ENCODE assay signal across 8 mouse cellular contexts in genomic region chr8:94601607-94602385, GRCm38 (mm10). TPM values are rescaled to one million over a fixed set of nuclear protein-coding genes. Genes with fewer than 3 reads are reported as not detected.
DNase-seq lines count a peak whose midpoint lies in the region; ATAC-seq lines count a peak whose summit lies in the region.

TSS of gene Rspry1 (plus strand) at chr8:94601937.
TSS of gene Fam192a (minus strand) at chr8:94601997.

- no peaks in the 10 kb centered on the region for H3K36me3 ChIP-seq in heart, embryonic 10.5 days
- no peaks in the 10 kb centered on the region for H3K36me3 ChIP-seq in kidney, embryonic 15.5 days

- no peaks in the 10 kb centered on the region for H3K27me3 ChIP-seq in heart, embryonic 10.5 days (ENCODE audit: insufficient read depth, poor library complexity, severe bottlenecking)
- H3K27me3 ChIP-seq in kidney, embryonic 15.5 days = no peaks in the 10 kb centered on the region

- WGBS in heart, embryonic 10.5 days = under 1% methylated on average over 55 of the region's 55 CpGs
- under 1% methylated on average over 55 of the region's 55 CpGs for WGBS in kidney, embryonic 15.5 days

- H3K4me3 ChIP-seq in heart, embryonic 10.5 days = peak within 1 kb of the TSS; percentile 99
- peak within 1 kb of the TSS; percentile 80 for H3K4me3 ChIP-seq in kidney, embryonic 15.5 days (replicated peaks)

- ATAC-seq in erythroblast, adult 5-6 weeks (replicated peaks; ENCODE audit: low FRiP score, poor library complexity, severe bottlenecking) = peak; percentile 92
- ATAC-seq in kidney, embryonic 15.5 days (replicated peaks; ENCODE audit: low FRiP score) = peak; percentile 100
- ATAC-seq in monocyte, adult 5-6 weeks (replicated peaks; ENCODE audit: insufficient number of reproducible peaks, low FRiP score, low TSS enrichment, poor library complexity, severe bottlenecking) = peak; percentile 99

- H3K9me3 ChIP-seq in heart, embryonic 10.5 days = no peaks in the 10 kb centered on the region
- H3K9me3 ChIP-seq in kidney, embryonic 15.5 days (replicated peaks) = no peaks in the 10 kb centered on the region

- peak within 1 kb of the TSS; percentile 93 for H3K27ac ChIP-seq in heart, embryonic 10.5 days
- peak within 1 kb of the TSS; percentile 94 for H3K27ac ChIP-seq in kidney, embryonic 15.5 days

- peaks cover 25% of the 10 kb centered on the region for H3K4me1 ChIP-seq in heart, embryonic 10.5 days
- peaks cover 21% of the 10 kb centered on the region for H3K4me1 ChIP-seq in kidney, embryonic 15.5 days

- peak within 1 kb of the TSS; percentile 92 for H3K9ac ChIP-seq in kidney, embryonic 15.5 days

- H3K4me2 ChIP-seq in kidney, embryonic 15.5 days = peak within 1 kb of the TSS; percentile 78

- peak; percentile 98 to 99 for DNase-seq in B cell, adult 2 months
- DNase-seq in brain, adult 2 months (ENCODE audit: low read depth, low spot score) = peak; percentile 100
- peak; percentile 100 for DNase-seq in heart, embryonic 10.5 days (ENCODE audit: low spot score)
- peak; percentile 99 for DNase-seq in liver
- peak; percentile 99 for DNase-seq in spleen, postnatal 4 days (ENCODE audit: low spot score in 2 of 2)

RNA-seq across cellular contexts. Expression of gene Rspry1, which starts in this region (rescaled TPM):
- total RNA-seq in erythroblast, adult 5-6 weeks (2015; ENCODE audit: low replicate concordance) = 13.0 and 19.2 TPM in 2 replicates
- total RNA-seq in erythroblast, adult 5-6 weeks (2017; ENCODE audit: low replicate concordance) = 7.8 and 12.7 TPM in 2 replicates
- polyA plus RNA-seq in heart, embryonic 10.5 days (2016; fragmentation: Nextera tagmentation; extraction: Ambion mirVana) = 27.6 and 34.2 TPM in 2 replicates
- 38.3 and 39.8 TPM in 2 replicates for polyA plus RNA-seq in kidney, embryonic 15.5 days (2015; fragmentation: Nextera tagmentation; extraction: Ambion mirVana)
- 28.6 to 43.8 TPM (median 33.3 TPM) in 3 replicates for total RNA-seq in monocyte, adult 5-6 weeks (2017)

RNA-seq across cellular contexts. Expression of gene Fam192a, which starts in this region (rescaled TPM):
- 9.8 and 15.9 TPM in 2 replicates for total RNA-seq in erythroblast, adult 5-6 weeks (2015; ENCODE audit: low replicate concordance)
- total RNA-seq in erythroblast, adult 5-6 weeks (2017; ENCODE audit: low replicate concordance) = 40.8 and 44.3 TPM in 2 replicates
- polyA plus RNA-seq in heart, embryonic 10.5 days (2016; fragmentation: Nextera tagmentation; extraction: Ambion mirVana) = 43.8 and 53.7 TPM in 2 replicates
- 70.0 and 73.2 TPM in 2 replicates for polyA plus RNA-seq in kidney, embryonic 15.5 days (2015; fragmentation: Nextera tagmentation; extraction: Ambion mirVana)
- total RNA-seq in monocyte, adult 5-6 weeks (2017) = 77.7 to 137 TPM (median 127 TPM) in 3 replicates

Comparison
In these comparisons a context has a peak if more than half of its experiments do, and no peak if none do; other contexts are left out.
1. Peak in every context shown above with its lines: DNase-seq, ATAC-seq, H3K4me3 ChIP-seq and H3K27ac ChIP-seq.